Mouse (Mus musculus): Measurements from ENCODE around the gene Taf3. TPM values are rescaled to one million over a fixed set of nuclear protein-coding genes. Genes with fewer than 3 reads are reported as not detected.
A peak's percentile ranks its signal among the peaks of the same experiment; 100 is the strongest.

Gene Taf3
- total RNA-seq, 4 experiments from 2014 or later, result 13.1 to 16.2 (median 14.9) TPM

DNA sequence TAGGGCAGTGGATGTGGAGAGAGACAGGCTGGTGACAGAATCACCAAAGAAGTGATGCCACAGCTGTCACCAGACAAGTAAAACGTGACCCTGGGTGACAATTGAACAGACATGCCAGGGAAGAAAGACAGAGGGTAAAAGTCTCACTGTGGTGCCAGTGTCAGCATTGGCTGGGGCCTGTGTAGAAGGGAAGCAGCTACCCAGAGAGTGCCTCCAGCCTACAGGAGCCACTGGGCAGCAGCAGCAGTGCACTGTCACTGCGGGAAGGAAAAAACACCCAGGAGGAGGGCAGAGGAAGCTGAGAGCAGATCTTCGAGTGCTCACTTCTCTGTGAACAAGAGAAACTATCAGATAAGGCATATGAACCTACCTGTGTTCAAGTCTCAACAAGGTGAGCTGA lies 86.7 kb downstream of the Taf3 start:
- no peak for DNase-seq (ENCODE audit: low spot score in 2 of 2)

DNA sequence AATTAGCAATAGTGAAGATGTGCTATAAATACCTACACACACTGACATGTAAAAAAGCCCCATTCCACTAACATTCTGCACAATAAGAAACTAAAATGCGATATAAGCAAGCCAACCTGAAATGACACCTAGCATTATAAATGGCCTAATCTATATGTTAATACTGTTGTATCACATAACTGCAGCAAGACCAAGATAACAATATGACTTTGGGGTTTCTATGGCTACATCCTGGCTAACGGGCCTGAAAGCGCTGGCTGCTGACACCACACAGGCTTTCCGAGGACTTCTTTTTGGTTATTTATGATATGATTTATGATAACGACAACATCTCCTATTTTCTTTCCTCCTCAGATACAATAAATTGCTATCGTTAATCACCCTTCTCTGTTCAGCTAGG lies 90.4 kb downstream of the Taf3 start:
- DNase-seq (ENCODE audit: low spot score in 2 of 2), result no peak

DNA sequence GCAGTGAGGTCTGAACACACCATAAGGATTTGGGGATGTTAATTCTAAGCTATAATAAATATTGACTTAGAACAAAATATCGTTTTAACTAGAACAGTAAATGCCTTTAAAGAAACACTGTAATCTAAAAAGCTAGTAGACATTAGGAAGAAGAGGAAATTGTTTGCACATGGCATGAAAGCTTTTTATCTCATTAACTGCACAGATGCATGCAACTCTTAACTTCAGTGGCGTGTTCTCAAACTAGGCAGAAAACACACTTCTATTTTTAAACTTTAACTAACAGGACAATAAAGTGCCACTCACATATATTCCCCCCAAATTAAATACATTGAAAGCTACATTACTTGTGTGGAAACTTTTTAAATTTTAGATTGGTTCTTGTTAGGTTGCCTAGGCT lies 91.8 kb downstream of the Taf3 start:
- no peak for DNase-seq (ENCODE audit: low spot score in 2 of 2)

DNA sequence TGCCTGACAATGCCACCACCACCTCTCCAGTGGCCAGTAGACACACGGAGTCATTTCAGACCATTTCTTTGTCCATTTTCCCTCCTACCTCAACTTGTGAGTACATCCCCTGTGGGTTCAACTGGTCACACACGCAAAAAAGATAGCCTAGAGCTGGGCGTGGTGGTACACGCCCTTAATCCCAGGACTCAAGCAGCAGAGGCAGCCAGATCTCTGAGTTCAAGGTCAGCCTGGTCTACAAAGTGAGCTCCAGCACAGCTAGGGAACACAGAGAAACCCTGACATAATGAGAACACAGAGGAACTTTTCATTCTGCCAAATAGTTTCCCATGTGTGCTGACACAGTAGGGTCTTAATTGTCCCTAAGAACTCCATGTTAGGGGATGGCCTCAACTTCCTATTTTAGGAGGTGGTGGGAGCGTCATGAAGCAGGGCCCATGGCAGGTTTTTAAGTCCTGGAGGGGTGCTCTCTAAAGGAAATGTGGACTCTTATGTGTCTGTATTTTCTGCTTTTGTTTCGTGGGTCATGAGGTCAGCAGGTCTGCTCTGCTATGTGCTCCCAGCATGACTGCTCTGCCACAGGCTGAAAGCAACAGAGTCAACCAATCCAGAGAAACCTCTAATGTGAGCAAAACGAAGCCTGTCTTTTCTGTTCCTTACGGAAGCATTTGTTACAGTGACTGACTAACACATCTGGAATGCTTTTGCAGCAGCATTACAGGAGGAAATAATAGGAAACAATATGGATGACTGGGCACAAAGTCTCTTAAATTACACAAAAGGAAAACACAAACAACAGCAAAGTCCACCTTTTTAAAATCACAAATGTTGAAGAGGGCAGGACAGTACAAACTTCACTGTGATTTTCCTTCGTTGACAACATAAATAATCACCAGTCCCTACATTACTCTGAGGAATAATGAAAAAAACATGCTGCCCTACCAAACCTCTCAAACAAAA lies 92.5 kb downstream of the Taf3 start:
- DNase-seq (ENCODE audit: low spot score in 2 of 2), result no peak

DNA sequence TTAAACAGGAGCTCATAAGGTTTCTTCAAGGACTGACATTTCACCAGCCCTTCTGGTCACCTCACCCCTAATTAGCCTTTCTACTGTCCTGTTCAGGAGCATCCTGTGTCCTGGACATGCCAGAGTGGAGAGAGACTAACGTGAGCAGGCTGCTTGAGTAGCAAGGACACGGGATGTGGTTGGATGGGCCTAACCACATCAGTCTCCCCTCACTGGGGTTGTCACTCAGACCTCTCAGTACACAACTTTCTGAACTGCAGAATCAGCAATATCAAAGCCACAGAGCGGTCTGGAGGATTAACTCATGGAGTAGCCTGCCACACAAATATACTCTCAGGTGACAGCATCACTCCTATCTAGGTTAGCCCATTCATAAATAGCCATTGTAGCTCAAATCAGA lies 101.7 kb downstream of the Taf3 start:
- no peak for DNase-seq (ENCODE audit: low spot score in 2 of 2)

DNA sequence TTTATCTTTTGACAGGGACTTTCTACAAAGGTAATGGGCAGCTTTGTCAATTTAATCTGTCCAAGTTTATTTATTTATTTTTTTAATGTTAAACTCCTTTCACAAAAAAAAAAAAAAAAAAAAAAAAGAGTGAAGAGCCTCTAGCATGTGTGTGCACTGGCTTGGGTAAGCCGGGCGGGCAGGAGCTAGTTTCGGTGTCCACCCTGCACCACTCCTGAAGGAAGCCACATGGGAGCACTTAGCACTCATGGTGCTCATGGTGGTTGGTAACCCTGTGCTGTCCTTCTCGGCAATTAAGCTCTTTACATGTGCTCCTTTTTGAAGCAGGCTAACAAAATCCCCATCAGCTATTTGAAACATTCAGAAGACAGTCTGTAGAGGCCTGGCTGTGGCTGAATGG lies 102.8 kb downstream of the Taf3 start:
- DNase-seq (ENCODE audit: low spot score in 2 of 2), result no peak

DNA sequence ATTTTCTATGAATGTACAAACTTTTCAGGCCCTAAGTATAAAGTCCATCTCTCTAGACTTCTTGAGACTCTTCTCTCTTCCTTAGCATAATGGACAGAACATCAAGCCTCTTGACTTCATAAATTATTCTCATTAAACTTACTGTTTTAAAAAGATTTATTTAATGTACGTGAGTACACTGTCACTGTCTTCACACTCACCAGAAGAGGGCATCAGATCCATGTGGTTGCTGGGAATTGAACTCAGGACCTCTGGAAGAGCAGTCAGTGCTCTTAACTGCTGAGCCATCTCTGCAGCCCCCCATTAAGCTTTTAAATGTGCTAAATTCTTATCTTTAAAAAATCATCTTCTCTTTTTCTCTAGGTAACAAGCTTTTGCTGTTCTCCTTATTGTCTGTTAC lies 105.4 kb downstream of the Taf3 start:
- no peak for DNase-seq (ENCODE audit: low spot score in 2 of 2)

DNA sequence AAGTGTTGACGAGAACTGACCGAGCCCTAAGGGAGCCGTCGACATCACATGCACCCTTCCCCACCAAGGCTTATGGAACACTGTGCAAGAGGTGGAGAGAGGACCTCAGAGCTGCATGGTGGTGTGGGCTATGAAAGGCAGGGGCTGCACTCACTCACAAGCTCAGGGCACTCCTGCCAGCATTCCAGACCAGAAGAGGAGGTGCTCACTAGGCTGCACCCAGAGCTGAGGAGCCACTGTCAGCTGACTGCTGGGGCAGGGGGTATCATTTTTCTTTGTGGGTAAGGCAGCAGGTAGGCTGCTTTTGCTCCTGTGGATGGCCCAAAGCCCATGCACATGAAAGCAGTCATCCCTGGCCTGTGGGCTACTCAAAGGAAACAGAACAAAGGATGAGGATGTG lies 109.1 kb downstream of the Taf3 start:
- no peak for DNase-seq (ENCODE audit: low spot score in 2 of 2)

DNA sequence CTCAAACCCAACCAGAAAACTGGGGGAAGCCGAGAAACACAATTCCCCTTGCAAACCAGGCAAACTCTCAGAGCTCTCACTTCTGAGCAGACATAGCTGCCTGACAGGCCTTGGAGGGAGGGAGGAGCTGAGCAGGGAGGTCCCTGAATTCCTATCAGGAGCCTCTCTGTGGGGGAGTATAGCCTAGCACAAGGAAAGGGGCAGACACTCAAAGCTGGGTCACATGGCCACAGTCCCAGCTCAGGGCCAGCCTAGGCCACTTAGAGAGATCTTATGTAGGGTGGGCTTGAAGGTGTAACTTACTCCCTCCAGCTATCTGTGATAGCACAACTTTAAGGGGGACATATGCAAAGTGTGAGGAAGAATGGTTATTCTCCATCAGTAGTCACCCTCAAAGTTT lies 112.4 kb downstream of the Taf3 start:
- no peak for DNase-seq (ENCODE audit: low spot score in 2 of 2)

DNA sequence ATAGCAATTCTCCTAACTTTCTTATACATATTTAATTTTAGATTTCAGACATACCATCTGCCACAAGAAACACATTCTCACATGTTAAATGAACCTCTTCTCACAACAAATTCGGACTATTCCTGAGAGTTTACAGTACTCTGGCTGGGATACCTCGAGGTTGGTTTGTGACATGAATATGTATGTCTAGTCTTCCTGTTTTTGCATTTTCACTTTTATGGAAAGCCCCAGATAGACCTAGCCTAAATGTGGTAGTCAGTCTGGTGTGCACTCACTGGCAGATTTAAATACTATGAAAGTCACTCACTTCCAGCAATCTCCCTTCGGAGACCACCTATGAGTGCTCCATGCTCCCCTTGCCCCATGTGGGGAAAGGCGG lies 121.5 kb downstream of the Taf3 start:
- no peak for DNase-seq (ENCODE audit: low spot score in 2 of 2)

DNA sequence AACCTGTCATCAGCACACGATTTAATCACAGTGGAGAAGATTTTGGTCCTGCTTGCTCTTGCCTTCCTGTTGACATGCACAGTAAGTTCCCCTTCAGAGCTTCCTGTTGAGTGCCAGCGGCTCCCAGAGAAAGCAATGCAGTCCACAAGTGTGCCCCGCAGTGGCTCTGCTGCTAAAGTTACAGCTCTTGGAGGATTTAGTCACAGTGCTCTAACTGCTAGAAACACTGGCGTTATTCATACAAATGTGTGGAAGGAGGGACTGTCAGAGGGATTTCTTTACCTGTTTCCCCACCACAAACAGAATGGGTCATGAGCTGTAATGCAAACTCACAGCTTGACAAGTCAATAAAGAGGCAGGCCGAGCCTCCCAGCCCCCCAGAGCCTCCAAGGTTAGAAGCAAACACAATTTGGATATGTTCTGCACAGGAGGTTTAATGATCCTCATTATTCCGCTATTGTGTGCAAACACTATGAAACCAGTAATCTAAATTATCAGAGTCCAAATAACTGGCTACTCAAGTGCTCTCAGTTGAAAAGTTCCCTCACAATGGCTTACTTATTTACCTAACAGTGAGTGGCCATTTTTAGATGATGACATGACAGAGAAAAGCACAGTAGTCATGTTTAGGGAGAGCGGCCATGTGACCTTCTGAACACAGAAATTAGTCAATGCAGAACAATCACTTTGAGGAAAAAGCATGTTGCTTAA lies 122.0 kb downstream of the Taf3 start:
- DNase-seq (ENCODE audit: low spot score in 2 of 2), result no peak

DNA sequence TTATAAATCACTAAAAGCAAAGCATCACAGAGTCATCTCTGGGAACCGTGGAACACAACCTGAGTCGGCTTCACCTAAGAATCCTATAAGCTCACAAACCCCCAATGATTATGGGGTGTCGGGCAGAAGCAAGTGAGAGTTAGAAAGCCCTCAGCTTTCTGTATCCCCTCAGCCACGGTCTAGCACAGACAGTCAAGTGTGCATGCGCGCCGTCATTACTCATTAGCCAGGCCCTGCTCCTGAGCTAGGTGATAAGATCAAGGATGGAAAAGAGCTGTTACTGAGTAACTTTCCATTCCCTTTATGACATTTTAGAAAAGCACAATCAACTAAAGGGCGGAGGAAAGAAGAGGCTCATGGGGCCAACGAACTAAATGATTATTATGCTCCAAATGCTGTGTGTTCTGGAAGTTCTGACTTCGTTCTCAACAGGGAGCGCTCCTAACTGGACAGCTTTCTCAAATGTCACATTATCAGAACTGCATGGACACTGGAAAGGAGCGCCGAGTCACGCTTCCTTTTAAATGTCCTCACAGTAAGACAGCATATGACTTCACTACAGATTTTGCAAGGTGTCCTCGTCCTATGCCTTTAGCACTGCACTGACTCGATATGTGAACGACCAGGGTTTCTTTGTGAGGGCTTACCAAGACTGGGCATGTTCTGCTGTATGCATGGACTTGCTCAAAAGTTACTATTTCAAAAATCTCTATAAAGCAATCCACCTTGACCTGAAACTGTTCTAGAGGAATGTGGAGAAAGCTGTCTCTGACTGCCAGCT lies 129.5 kb downstream of the Taf3 start:
- DNase-seq (ENCODE audit: low spot score in 2 of 2), result no peak

DNA sequence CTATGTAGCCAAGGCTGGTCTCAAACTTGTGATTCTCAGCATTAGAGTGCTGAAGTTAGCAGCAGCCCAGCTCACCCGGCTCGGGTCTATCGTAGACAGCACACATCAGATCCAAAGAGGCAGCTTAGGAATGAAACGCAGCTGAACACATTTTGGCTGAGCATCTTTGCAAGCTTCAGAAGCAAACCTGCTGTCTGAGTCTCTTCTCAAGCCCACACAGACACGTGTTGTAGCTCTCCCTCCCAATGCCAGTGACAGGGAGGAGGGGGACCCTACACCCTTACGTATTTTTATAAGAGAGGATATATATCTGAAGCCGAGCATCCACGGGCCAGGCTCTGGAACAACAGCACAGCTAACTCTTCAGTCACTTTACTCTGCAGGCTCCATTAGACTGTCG lies 130.8 kb downstream of the Taf3 start:
- DNase-seq (ENCODE audit: low spot score in 2 of 2), result peak in 1 of 2 experiments; percentile 9

DNA sequence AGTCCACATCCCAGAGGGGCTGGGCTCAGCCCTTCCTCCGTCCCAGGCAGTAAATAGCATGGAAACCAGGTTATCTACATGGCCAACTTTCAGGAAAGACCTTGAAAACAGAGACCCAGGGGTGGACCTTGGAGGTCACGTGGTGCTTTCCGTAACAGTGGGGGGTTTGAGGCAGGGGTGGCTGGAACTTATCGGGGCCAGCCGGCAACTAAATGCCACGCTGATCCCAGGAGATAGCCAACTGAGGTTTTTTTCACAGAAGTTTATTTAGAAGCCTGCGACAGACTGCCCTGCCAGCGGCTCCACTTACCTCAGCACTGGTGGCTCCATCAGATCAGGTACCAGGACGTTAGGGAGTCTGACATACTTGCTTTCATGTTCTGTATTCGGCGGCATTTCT lies 142.4 kb downstream of the Taf3 start:
- no peak for DNase-seq (ENCODE audit: low spot score in 2 of 2)

DNA sequence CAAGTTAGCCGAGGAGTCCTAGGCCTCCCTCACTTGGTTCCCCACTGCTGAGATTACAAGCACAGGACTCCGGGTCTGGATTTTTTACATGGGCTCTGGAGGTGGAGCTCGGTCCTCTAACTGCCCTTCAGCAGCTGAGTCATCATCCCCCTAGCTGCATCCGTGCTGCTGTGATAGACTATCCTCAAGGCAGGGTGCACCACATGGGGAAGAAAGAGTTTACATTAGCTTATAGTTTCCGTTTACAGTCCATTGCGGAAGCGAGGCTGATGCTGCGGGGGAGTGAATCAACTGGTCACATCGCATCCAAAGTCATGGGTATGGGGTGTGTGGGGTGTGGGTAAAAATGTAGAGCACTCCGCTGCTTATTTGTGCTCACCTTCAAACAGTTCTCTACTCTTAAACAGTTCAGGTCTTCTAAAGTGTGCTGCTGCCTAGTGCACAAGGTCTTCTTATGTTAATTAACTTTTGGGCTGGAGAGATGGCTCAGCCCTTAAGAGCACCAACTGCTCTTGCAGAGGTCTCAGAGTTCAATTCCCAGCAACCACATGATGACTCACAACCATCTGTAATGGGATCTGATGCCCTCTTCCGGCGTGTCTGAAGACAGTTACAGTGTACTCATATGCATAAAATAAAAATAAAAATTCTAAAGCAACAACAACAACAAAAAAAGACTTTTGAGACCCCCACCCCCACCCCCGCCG lies 144.4 kb downstream of the Taf3 start:
- no peak for DNase-seq (ENCODE audit: low spot score in 2 of 2)

DNA sequence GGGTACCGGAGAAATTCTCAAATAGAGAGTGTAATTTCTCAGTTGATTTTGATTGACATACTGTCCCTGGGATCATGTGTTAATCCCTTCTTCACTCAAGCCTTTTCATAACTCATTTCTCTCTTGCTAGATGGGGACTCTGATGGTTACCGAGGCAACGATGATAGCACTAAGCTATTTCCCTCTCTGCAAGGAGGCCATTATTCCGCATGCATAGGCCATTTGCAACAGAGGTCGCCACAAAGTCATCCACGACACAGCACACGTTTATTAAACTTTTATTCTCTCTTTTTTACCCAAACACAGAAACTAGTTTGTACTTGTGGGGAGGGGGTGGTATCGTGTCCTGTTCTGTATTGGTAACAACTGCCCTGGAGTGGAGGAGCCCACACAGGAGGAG lies 150.6 kb downstream of the Taf3 start:
- no peak for DNase-seq (ENCODE audit: low spot score in 2 of 2)

DNA sequence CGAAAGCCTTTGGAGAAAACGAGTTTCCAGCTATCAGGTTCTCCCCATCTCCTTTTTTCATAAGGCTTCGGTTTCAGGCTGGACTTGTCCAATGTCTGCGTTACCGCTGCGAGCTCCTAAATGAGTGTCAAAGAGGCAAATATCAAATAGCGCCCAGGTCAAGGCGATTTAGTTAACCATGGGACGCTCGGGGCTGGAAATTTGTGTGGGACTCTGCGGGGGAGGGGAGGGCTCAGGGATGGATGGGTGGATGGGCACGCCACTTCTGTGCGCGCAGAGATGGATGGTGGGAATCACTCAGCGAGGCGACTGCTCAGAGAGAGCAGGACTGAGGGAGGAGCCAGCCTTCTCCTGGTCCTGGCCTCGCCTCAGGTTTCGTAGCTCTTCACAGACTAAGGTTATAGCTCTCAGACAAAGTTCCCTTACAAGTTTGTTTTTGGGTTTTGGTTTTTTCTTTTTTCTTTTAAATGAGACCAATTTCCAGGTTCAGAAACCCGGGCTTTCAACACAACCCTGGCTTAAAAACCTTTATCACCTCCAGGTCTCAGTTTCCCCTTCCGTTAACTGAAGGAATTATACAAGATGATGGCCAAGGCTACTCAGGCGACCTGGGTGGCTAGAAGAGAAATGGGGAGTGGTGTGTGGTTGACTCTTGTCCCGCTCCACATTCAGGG lies 152.2 kb downstream of the Taf3 start:
- DNase-seq (ENCODE audit: low spot score in 2 of 2), result no peak

DNA sequence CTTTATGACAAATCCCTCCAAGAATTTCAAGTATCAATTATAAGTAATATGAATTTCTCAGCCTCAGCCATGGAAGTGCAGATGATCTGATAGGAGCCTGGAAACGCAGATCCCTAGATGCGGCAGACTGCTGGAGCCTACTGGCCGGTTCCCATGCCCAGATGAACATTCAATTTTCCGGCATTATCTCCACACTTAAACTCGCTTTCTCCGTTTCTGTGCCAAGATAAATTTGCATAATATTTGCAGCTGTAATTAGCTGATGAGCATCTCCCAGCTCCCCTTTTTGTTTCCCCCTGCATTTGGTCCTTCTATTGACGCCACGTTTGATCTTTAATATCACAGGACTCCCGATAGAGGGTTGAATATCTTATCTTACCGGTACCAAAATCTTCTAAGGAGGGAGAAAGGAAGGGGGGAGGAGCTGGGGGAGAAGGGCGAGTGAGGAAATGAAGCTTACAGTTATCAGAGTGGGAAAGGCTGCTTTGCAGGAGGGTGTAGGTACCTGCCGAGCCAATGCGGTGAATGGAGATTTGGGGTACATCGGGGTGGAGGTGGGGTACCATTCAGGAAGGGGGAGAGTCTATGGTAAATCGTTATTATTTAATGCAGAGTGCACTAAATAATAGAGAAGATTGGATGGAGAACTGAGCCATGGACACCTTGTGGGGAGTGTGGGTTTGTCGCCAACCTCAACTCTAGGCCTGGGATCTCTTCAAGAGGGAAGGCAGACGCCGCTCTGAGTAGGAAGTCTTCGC lies 153.4 kb downstream of the Taf3 start:
- DNase-seq (ENCODE audit: low spot score in 2 of 2), result no peak

DNA sequence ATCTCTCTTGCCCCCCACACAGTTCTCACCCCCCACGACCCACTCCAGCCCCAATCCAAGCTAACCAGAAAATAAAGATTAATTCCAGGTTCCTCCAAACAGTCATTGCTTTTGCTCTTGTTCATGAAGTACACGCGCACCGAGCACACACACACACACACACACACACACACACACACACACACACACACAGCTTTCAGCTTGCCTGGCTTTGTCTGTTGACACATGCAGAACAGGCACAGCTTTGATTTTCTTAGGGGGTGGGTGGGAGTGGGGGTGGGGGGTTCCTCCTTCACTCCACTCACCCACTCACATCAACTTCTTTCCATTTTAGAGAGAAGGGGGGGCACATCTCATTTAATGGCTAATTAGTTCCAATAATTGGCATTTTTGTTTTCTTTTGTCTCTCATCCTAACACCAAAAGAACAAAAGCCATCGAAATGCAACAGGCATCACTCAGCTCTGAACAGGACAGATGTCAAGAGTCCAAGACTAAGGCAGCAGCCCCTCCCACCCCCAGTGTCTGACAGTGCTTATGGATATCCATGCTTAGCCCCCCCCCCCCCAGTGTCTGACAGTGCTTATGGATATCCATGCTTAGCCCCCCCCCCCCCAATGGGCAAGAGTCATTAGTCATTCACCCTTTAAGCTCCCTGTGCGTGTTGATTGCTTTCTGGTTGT lies 155.0 kb downstream of the Taf3 start:
- DNase-seq (ENCODE audit: low spot score in 2 of 2), result no peak

DNA sequence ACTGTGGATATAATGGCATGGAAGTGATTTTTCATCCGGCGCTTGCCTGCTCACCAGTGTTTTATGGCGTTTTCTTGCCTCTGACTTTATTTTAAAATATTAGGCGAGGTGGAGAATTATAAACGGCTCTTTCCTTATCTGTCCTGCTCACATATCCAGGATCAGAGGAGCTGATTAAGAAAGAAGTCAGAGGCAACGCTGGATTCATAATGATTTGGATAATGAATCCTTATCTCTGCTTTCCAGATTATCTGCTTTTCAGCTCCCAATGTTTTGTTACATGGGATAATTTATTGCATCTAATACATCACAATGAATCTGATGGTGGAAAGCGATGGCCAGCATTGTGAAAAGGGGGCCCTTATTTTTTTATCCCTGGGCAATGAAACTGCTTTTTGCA lies 155.9 kb downstream of the Taf3 start:
- DNase-seq (ENCODE audit: low spot score in 2 of 2), result no peak
